Mouse (Mus musculus) hindlimb bud, embryonic 11.5 days (tissue): ENCODE results near the gene Maml1.

ENCODE experiments used
- DNase-seq: peaks from one replicate; pipeline ENCODE4 v3.0.0-alpha.2; 2012; ENCODE audit warnings: low read depth, low spot score; ENCODE audit errors: extremely low spot score

The Maml1 gene

GRCm38 (mm10) chr11:50285263-50285662 lies 6.8 kb downstream of the Maml1 start:
- no peak for DNase-seq

- DNase-seq = no peak
Observed at GRCm38 (mm10) chr11:50280053-50280452, 12.1 kb downstream of the Maml1 start.

GRCm38 (mm10) chr11:50279005-50279404 lies 13.1 kb downstream of the Maml1 start:
- DNase-seq = no peak

DNA sequence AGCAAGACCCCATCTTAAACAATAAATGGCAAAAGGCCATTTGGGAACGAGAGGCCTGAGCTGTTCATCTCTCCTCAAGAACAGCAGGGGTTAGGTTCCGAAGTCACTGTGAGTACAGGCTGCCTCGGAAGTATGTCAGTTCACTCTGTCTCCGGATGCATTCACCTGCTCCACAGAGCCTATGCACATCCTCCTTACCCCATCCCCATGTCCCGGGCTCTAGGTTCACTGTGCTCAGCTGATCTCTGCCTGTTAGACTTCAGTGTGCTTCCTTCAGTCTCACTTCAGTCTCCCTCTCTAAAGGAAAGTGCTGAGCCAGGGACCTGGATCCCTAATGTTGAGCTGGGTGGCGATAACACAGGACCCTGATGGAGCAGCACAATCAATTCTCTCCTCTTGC lies 14.4 kb downstream of the Maml1 start:
- no peak for DNase-seq

DNA sequence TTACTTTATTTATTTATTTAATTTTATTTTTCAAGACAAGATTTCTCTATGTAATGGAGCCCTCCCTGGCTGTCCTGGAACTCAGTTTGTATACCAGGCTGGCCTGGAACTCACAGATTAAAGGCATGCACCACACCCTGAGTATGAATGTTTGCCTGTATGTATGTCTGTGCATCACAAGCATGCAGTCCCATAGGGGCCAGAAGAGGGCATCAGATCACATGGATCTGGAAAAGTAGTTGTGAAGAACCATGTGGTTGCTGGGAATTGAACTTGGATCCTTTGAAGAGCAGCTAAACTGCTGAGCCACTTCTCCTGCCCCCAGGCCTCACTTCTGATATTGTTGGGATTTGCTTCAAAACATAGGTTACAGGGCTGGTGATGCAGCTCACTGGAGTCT lies 15.1 kb downstream of the Maml1 start:
- DNase-seq = no peak

DNA sequence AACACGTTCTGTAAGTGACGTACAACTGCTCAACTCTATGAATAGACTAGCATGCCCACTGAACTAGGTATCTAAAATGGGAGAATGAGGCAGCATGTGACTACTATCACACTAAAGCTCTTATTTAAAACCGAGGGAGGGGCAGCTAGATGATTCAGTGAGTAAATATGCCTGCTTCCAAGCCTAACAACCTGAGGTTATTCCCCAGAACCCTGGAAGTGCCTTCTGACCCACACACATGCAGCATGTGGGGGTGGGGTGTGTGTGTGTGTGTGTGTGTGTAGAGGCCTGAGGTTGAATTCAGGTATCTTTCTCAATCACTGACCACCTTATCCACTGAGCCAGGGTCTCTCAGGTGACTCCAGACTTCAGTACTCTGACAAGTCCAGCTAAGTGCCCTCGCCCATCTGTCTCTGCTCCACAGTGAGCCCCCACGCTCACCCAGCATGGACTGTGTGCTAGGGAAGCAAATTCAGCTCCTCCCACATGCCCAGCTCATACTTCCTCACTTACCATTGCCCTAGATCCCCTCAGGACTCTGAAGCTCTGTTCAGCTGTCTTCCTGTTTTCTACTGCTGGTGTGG lies 16.5 kb downstream of the Maml1 start:
- DNase-seq = no peak

GRCm38 (mm10) chr11:50275077-50275476 lies 17.0 kb downstream of the Maml1 start:
- no peak for DNase-seq

GRCm38 (mm10) chr11:50272819-50273218 lies 19.3 kb downstream of the Maml1 start:
- DNase-seq = no peak

- no peak for DNase-seq
Observed at GRCm38 (mm10) chr11:50269885-50270284, 22.2 kb downstream of the Maml1 start.

DNA sequence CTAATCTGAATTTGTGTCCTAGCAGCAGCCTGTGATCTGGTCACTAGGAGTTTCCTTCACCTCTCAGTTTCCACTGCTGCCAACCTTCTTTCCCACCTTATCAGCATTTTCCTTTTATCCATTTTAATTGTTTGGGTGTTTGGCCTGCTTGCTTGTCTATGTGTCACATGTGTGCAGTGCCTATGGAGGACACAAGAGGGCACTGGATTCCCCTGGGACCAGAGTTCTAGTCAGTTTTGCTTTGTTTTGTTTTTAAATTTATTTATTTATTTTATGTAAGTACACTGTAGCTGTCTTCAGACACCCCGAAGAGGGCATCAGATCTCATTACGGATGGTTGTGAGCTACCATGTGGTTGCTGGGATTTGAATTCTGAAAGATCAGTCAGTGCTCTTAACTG lies 22.9 kb downstream of the Maml1 start:
- no peak for DNase-seq

DNA sequence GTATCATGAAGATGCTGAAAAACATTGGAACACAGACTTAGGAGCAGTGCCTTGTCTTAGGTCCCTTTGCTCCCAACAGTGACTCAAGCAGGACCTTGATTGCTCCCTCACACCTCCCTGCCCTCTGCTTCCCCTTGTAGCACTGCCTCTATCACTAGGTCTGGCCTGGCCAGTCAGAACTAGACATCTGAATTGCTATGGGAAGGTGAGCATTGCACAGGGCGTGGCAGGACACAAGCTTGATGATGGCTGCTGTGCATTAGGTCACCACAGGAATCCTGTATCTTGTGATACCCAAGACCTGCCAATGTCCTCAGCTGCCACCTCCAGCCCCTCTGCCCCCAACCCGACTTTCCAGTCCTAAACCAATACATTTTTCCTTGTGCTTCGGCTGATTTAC lies 25.1 kb downstream of the Maml1 start:
- no peak for DNase-seq

DNA sequence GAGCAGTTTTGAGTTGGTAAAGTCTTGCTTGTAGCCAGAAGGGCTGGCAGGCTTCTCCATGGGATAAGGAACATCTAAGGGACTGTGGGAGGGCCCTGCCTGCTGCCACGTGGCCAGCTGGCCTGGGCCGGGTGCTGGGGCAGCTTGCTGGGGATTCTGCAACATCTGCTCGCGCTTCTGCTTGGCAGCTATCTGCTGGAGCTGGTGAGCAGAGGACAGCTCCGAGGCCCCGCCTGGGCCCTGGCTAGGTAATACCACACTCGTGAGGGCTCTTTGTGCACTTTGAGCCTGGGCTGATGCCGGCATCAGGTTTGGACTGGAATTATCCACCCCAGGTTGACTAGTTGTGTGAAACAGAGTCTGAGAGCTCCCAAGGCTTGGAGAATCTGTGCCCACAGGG lies 26.2 kb downstream of the Maml1 start:
- no peak for DNase-seq

- no peak for DNase-seq
Observed at GRCm38 (mm10) chr11:50263198-50263597, 28.9 kb downstream of the Maml1 start.

GRCm38 (mm10) chr11:50262020-50262419 lies 30.1 kb downstream of the Maml1 start:
- no peak for DNase-seq

- no peak for DNase-seq
Observed at GRCm38 (mm10) chr11:50258310-50258709, 33.8 kb downstream of the Maml1 start.

GRCm38 (mm10) chr11:50256615-50257014 lies 35.5 kb downstream of the Maml1 start:
- DNase-seq = no peak

DNA sequence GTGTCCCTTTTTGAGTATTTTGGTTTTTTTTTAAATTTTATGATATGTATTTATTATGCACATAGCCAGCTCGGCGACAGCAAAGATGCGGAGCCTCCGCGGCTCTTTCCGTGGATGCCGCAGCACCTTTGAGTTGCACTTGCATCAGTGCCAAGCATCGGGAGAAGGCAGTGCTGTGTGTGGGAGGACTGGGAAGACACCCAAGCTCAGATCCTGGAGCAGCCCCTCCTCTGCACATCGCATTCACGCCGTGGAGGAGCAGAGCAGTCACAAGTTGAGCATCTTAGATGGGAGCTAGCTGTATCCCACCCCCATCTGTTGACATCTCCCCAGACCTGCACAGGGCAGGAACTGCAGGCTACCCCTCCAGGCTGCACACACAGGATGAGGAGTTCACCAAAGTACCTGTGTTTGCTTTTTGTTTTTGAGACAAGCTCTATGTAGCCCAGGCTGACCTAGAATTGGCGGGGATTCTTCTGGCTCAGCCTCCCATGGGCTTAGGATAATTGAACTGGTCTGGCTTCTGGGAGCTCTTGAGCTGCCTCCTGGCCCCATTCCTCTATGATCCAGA lies 38.0 kb downstream of the Maml1 start:
- DNase-seq = no peak

DNA sequence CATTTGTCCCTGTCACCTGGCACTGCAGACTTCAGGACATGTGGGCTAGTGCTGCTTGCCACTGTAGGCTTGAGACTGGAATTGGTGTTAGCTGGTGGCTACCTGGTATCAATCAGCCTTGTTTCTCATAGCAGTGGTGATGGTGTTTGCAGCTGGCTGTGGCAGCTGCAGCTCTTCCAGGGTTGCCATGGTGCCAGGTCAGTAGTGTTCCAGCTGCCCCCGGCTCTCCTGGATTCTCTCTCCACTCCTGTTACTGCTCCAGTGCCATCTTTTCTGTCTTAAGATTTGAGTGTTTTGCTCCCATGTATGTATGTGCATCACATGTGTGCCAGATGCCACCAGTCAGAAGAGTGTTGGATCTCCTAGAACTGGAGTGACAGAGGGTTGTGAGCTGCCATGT lies 38.7 kb downstream of the Maml1 start:
- DNase-seq = no peak

DNA sequence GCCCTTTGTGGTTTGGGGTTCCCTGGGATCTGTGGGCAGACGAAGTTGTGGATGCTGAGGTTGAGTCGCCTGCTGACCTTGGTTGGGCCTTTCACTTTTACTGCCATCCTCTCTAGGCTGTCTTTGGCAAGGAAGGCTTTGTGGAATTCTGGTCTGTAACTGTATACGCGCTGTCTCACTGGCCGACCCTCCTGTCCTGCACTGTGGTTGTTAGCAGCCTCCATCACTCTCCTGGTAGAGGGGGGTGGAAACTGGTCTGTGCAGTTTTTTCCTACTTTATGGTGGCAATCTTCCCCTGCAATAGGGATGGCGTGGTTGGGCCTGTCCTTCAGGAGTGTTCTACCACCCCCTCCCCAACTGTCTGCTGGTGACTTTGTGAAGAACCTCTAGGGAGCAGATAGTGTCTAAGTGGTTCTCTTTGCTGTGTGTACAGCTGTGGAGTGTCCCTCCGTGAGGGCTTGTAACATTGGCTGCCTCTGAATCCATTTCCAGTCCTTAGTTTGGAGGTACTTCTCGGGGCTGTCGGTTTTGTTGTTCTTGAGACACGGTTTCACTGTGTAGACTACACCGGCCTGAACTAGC lies 39.3 kb downstream of the Maml1 start:
- no peak for DNase-seq

DNA sequence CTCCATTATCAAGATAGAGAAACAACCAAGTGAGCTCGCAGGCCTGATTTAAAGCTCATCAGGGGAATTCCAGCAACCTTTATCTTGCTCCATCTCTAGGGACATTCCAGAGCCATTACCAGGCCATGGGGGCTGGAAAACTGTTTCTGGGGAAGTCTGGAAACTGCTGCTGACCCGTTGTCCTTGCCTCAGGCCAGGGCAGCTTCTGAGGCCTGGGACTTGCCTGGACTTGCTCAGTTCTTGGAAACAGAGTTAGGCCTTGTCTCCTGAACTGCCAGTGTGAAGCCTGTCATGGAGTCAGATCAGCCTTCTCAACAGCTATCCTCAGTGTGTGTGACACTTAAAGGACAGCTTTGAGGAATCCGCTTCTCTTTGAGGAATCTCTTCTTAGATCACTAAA lies 39.9 kb downstream of the Maml1 start:
- DNase-seq = no peak

DNA sequence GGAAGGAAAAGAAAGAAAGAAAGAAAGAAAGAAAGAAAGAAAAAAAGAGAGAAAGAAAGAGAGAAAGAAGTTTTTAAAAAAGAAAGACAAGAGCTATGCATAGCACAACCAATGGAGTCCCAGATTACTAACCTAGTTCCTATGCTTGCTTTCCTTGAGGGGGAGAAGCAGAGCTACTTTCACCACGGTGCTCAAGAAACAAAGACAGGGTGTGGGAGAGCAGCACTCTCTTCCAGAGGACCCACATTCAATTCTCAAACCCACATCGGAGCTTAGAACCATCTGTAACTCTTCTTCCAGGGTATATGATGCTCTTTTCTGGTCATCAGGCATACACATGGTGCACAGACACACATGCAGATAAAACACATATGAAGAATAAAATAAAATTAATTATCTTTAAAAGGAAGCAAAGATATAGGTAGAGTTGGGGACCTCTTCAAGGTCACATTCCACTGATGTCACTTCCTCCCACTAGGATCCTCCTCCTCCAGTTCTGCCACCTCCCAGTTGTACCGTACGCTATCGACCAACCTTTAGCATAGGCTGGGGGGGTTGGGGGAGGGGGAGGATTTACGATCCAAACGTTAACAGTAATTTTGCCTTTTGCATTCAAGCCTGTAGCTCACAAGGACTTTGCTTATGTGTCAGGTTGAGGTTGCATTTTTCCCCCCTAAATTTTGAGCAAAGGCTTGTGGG lies 43.5 kb downstream of the Maml1 start:
- no peak for DNase-seq

DNA sequence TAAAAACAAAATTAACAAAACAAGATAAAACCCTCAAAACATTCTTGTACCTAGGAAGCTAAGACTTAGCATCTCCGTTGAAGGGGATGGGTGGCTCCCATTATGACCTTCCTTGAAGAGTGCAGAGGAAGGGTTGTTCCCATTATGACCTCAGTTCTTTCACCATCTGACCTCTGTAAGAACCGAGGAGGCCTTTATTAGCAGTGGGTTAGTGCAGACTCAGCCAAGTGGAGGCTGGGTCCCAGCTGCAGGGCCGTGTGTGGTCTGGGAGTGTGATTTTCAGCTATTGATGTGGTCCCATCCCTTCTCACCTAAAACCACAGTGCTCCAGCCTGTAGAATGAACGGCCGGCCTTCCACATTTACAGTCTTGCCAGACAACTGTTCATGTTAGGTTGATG lies 46.8 kb downstream of the Maml1 start:
- no peak for DNase-seq
